Mouse (Mus musculus) spleen, adult 2 months (tissue): Measurements from ENCODE around the gene Camta1.

Experiments
- CTCF ChIP-seq: fragments of 200-500 bp; IDR thresholded peaks from 2 replicates; pipeline ENCODE4 v1.5.1; 2011; ENCODE audit warnings: mild to moderate bottlenecking, inconsistent platforms; ENCODE audit not compliant: insufficient read depth, insufficient read length, insufficient replicate concordance; ENCODE audit errors: extremely low read depth
- POLR2A ChIP-seq: fragments of 200-500 bp; IDR thresholded peaks from 2 replicates; pipeline ENCODE4 v1.6.1; 2011; ENCODE audit warnings: low read depth, low read length, inconsistent platforms

DNA sequence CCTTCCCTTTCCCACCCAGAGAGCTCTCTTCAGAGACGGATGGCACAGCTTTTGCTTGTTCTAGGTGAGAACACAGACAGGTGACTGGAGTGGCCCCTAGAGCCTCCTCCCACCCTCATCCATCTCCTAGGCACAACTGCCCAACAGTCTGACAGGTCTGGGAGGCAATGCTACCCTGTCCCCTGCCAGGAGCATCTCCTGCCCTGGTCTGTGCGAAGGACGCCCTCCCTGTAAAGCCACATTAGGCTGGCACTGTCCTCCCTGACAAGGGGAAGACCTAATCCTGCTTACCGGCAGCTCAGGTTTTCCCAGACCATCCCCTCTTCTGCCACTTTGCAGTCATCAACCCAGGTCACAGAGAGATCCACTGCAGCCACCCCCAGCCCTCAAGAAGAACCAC is 206.4 kb downstream of the Camta1 start:
- TF ChIP-seq POLR2A (no peak), CTCF (no peak)
